Mouse (Mus musculus) liver, embryonic 14.5 days (tissue): Measurements from ENCODE around the gene Treml1.

Experiments used
- CTCF ChIP-seq: IDR thresholded peaks from 2 replicates; pipeline ENCODE4 v1.5.1; 2016; ENCODE audit warnings: antibody characterized with exemption, low read depth, control low read depth
- EP300 ChIP-seq: IDR thresholded peaks from 2 replicates; pipeline ENCODE4 v1.6.1; 2016; ENCODE audit warnings: antibody characterized with exemption, low read depth

DNA sequence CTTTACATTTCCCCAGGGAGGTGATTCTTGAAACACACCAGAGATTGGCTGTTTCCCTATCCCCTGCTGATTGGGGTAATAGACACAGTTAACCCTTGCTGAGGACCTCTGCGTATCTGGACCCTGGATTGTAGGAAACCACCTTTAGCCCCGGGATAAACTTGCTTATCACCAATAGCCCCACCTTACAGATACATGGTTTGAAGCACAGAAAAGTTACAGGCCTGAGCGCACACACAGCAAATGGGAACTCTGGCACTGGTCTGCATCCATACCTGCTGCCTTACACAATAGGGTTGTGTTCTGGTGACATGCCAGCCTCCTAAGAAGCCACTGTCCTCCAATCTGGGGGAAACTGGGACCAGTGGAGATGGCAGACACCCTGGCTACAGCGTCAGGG is 13.9 kb upstream of the Treml1 start:
- TF ChIP-seq CTCF (no peak), EP300 (no peak)
